Mouse (Mus musculus): ENCODE measurements around the gene Tmem35b. TPM values are rescaled to one million over a fixed set of nuclear protein-coding genes. Genes with fewer than 3 reads are reported as not detected.

Tmem35b gene
- total RNA-seq, 2 experiments from 2014 or later: 1.1 to 1.5 TPM

DNA sequence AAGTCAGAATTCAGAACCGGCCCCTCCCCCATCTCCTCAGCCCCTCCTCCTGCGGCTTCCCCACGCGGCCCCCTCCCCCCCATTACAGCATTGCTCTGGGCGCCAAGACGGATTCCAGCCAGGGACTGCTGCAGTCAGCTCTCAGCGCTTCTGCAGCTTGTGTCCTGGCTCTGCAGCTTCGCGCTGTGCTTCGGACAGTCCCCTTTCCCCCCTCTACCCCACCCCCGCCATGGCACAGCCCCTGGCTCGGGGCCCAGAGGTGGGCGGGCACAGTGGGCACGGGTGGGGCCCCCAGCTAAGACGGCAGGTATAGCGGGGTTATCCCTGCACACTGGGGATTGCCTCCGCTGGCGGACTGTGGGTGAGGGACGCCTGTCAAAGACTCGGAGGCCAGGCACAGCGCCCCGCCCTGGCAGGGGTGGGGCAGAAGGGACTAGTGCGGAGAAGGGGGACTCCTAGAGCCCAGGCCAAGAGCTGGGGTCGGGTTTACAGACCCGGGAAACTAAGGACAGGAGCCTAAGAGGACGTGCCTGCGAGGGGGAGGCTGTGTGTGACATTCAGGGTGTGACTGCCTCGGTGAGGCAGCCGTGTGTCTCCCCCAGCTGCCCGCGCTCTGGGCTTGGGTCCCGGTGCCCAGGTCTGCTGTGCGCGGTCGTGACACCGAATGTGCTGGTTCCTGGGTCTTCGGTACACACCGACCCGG is 44.9 kb downstream of the Tmem35b start:
- peak; percentile 30 for DNase-seq

DNA sequence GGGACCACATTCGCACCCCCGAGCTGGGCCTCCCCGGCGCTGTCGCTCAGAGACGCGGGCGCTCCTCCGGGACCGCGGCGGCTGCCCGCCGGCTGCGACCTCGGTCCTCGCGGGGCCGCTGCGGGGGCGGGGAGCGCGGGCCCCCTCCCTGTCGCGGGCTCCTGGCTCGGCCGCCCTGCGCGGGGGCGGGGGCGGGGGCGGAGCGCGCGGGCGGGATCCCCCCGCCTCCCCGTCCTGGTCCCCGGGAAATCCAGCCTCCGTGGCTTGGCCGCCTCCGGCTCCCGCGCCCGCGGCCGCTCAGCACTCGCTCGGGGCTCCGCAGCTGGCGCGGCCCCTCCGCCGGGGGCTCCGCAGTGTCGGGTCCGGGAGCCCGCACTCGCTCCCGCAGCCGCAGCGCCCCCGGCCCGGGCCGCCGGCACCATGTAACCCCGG is 45.4 kb downstream of the Tmem35b start, which contains the start of gene Dlgap3:
Gene Dlgap3 (plus strand): TSS at position 291 of the 432 bp plus-strand sequence.
- DNase-seq: peak; percentile 23

DNA sequence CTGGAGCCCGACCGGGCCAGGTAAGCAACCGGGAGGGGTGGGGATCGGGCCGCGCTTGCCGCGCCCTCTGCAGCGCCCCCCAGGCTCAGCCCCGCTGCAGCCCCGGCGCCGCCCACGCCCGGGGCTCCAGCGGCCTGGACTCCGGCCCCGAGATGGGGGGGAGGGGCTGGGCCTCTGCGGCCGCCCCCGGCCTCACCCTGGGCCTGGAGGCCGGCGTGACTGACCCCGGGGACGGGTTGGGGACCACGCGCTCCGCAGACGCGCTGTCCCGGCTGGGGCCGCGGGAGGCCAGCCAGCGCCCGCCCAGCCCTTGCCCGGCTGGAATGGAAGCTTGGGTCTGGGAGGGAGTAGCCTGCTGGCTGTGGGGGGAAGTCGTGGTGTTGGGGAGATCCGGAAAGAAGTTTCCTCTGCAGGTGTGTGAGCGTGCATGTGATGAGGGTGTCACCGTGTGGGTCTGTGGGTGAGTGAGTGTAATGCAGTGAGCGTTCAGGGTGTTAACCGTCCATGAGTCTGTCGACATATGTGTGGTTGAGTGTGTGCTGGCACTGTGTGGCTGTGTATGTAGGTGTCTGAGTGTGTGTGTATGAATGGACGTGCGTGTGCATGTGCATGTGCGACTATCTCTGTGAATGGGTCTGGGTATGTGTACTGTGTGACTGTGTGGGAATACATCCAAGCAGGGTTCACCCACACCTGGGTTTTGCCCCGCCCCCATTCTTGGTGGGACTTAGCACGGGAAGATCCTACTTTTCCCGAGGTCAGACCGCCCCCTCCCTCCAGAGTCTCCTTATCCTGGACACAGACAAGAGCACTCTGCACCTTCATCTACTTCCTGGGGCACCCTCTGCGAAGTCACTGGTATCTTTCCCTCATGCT is 46.1 kb downstream of the Tmem35b start:
- DNase-seq: peak; percentile 16

DNA sequence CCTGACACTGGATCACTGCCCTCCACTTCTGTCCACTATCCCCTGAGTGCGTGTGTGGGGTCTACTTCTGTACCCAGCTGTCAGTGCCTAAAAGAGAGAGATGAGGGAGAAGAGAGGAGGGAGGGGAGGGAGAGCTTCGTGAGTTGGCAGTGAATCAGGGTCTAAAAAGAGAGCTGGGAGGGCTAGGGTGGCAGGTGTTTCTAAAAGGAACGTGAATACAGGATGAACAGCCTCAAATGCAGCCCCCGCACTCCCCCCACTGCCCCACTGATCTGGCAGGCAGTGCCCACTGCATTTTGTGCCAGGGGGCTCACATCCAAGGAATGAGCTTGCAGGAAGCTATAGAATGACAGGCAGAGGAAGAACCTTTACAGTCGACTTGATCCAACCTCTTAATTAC is 47.4 kb downstream of the Tmem35b start:
- no peak for DNase-seq

DNA sequence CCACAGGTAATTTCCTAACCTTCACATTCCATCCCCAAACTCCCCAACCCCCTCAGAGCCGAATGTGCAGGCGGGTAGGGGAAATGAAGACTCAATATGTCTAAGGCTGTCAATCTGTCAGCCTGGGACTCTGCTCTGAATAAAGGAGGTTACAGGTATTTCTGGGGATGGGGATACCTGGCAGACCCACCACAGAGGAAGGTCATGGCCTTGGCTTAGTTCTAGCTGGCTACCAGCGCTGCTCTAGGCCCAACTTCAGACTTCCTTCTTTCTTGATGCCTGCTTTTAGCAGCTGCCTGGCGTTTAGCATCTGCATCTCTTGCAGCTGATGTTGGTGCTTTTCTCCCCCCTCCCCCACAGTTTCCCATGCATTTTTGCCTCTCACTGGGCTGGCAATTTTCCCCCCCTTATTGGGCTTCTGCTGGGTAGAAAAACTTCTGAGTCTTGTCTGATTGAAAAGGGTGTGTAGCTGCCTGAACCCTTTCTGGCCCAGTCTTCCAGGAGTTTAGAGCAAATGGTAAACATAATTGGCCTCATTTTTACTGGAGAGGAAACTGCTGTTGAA is 47.9 kb downstream of the Tmem35b start:
- DNase-seq: no peak

DNA sequence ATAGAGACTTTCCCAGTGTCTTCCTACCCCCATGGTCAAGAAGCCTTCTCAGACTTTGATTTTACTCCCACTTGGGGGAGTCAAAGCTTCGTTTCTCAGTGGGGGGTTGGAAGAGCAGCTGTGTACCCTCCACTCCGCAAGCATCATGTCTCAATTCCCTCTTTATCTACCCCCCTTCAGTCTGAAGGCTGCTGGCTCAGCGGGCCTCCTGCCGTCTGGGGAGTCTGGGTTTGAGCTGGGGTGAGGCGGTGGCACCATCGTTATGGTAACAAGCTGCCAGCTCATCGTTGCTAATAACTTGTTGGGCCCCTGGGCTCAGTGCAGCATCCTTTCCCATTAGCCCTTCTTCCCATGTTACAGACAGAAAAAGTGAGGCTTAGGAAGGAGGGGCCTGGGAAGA is 48.6 kb downstream of the Tmem35b start:
- DNase-seq: no peak

DNA sequence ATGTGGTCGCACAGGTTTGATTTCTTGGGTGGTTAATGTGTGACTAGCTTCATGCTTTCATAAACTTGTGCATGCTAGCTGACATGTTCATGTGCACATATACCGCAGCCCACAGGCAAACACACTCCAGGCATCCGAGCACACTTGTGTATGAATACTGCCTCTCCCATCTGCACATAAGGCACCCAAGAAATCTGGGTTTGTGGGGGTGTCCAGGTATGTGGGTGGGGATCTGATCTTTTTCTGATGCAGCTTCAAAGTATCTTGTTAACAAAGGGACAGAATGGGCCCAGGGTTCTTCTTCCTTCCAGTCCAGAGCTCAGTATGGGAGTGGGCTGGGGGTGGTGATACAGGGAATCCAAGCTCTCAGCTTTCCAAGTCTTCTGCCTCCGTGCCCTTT is 49.1 kb downstream of the Tmem35b start:
- no peak for DNase-seq

DNA sequence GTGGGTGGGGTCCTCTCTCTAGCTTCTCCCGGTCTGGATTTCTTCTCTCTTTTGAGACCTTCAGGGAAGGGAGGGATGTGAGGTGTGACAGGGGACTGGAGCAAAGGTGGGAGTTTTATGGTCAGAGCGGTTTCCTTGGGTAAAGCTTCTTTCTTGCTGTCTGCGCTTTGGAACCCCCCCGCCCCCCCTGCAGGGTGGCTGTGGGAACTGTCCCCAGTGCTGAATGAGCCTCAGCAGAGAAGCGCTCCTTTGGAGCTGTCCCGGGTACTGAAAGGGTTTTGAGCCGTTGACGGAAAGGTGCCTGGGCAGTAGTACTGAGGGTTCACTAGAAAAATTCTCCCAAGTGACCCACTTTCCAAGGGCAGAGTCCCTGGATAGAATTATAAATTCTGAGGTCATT is 50.0 kb downstream of the Tmem35b start:
- DNase-seq: peak; percentile 68

DNA sequence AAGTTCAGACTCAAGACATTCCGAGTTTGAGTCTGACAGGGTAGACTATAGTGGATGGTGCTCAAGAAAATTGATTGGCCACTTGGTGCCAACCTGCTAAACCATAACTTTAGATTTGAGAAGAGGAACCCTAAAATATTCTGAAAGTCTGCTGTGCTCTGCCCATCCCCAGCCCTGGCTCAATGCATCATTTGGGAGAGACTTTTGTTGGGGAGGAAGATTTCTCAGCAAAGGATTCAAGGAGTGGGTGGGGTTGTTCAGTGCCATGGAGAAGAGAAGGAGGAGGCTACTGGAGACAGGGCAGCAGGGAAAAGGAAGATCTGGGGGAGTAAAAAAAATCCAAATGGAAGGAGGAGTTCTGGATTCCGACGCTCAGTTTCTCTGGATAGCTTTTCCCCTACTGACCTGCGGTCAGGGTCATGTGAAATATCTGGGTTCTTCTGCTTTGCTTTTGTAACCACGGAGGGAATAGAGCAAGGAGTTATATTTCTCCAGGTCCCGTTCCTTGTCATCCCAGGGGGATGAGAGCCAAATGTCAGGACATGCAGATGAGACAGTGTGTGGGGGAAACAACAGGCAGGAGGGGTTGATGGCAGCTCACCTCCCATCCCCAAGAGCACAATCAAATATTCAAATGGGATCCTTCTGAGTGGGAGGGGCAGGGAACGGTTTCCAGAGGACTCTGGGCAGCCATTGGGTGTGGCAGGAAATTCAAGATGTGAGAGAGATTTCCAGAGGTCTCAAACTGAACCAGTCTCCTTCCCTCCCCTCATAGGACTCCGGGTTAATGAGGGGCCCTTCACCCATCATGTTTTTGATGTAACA is 50.8 kb downstream of the Tmem35b start:
- DNase-seq: no peak

DNA sequence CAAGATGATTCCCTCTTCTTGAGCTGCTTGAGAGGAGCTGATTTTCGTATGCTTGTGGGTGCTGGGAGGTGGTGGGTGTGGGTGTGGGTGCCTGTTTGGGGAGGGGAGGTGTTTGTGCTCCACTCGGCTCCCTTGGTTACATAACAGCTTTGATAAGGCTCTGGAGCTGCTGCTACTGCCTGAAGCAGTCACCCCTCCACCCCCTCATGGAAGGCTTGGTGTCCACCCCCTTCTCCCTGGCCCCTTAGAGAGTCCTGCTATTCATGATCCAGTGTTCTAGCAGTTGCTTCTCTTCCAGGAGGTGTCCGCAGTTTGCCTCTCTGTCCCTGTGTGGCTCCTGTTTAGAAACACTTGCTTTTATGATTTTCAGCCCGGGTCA is 51.4 kb downstream of the Tmem35b start:
- no peak for DNase-seq

DNA sequence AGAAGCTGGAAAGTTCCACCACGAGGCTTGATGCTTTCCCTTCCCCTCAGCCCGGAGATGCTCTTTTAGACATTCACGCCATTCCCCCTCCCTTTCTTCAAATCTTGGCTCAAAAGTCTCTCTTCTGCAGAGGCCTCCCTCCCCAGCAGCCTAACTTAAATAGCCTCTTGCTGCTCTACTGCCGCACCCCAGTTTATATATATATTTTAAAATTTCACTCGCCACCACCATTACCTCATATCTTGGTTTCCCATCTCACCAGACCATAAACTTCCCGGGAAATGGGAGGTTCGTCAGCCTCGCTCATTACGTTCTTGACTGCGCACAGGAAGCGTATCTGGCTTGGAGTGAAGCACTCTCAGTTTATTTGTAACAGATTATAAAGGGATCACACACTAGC is 54.5 kb downstream of the Tmem35b start:
- DNase-seq: no peak

DNA sequence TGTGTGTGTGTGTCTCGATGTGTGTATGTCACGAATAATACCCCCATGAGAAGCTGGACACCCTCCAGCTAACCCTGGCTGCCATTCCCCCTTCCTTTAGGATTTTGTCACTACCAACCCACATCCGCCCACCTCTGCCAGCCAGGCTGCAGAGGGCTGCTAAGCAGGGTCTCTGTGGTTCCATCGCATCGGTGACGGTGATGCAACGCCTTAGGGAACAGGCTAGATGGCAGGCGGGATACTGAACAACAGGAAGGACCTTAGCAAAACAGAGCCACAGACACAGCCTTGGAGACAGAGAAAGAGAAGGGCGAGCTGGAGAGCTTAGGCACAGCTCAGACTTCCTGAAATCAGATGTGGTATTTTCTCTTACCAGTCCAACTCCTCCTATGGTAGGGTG is 55.2 kb downstream of the Tmem35b start:
- no peak for DNase-seq

Other genes starting within 250 kb of the Tmem35b start
- gene Zmym4, start 155.6 kb upstream of the Tmem35b start, total RNA-seq (2021): 10 to 100 TPM; 21.6 to 32.1 TPM
- gene Sfpq, start 102.4 kb upstream of the Tmem35b start, total RNA-seq (2021): 100 to 1,000 TPM in 1 of 2 experiments, 10 to 100 TPM in 1; 97.8 to 138 TPM
- gene Zmym1, start 62.5 kb upstream of the Tmem35b start, total RNA-seq (2021): 1 to 10 TPM; 3.8 to 5.3 TPM
- gene Zmym6, start 46.3 kb upstream of the Tmem35b start, total RNA-seq (2021): 1 to 10 TPM; 7.9 to 9.8 TPM
- gene Dlgap3, start 45.5 kb downstream of the Tmem35b start, total RNA-seq (2021): under 1 TPM; 0.68 to 0.78 TPM
- 10 to 100 TPM; 29.1 to 32.7 TPM for gene Smim12, start 120.1 kb downstream of the Tmem35b start, total RNA-seq (2021)
- gene Gja4, start 190.3 kb downstream of the Tmem35b start, total RNA-seq (2021): 10 to 100 TPM; 12.7 to 16.1 TPM
- gene Gjb3, start 207.2 kb downstream of the Tmem35b start, total RNA-seq (2021): not detected
- not detected for gene Gjb4, start 230.4 kb downstream of the Tmem35b start, total RNA-seq (2021)
- under 1 TPM; 0.26 to 0.38 TPM for gene Gjb5, start 234.5 kb downstream of the Tmem35b start, total RNA-seq (2021)

All from gastrocnemius, postnatal 10 days (tissue).